Mouse (Mus musculus): ENCODE data around the gene Ephx3.

DNA sequence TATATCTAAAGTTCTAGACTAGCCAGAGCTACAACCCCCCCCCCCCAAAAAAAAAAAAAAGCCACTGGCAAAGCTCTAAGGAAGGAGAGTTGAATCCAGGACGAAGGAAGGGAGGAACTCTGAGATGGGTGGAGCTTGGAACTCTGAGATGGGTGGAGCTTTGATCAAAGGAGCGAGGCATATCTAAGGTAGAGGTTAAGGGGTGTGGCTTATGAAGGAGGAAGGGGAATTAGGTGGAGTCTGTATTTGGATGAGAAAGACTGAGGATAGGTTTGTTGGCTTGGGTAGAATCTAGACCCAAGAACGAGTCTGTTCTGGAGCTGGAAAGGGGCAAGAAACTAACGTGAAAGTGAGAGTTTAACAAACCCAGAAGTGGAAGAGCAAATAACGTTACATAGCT lies 501 bp upstream of the Ephx3 start:
- TF ChIP-seq POLR2A (IDR thresholded peaks at IDR 0.05; ENCODE audit: borderline replicate concordance, insufficient read depth, low read length): no peak
- TF ChIP-seq CTCF (IDR thresholded peaks at IDR 0.05; ENCODE audit: borderline replicate concordance, insufficient read depth, low read depth, low read length): no peak
